Mouse (Mus musculus) cerebellum, adult 2 months (tissue): ENCODE measurements around the gene Dok7.

ENCODE experiments used
- CTCF ChIP-seq: fragments of 200-500 bp; IDR thresholded peaks from 2 replicates; pipeline ENCODE4 v1.5.1; 2011; ENCODE audit warnings: low read depth, mild to moderate bottlenecking, control low read depth, low read length, moderate library complexity, borderline replicate concordance; ENCODE audit not compliant: insufficient read depth
- POLR2A ChIP-seq: fragments of 200-500 bp; IDR thresholded peaks from 2 replicates; pipeline ENCODE4 v1.6.1; 2011; ENCODE audit warnings: low read length, control low read depth, borderline replicate concordance; ENCODE audit not compliant: insufficient read depth

DNA sequence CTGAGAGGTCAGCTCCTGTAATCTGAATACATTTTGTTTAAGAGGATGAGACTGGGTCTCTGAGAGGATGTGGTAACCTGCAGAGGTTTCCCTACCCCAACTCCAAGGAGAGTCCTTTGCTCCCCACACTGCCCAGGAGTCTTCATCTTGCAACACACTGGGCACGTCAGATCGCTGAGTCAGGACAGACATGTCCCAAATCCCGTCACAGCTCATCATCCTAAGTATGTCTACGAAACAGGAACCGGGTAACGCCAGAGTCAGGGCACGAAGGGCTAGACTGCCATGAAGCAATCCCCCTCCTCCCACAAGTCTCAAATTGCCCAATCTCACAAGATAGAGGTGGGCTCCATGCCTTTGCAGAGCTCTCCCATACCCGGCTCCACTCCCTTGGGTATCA is 46.5 kb downstream of the Dok7 start:
- TF ChIP-seq POLR2A (no peak), CTCF (no peak)
